ENCODE assay signal across 15 mouse cellular contexts in the genomic region with DNA sequence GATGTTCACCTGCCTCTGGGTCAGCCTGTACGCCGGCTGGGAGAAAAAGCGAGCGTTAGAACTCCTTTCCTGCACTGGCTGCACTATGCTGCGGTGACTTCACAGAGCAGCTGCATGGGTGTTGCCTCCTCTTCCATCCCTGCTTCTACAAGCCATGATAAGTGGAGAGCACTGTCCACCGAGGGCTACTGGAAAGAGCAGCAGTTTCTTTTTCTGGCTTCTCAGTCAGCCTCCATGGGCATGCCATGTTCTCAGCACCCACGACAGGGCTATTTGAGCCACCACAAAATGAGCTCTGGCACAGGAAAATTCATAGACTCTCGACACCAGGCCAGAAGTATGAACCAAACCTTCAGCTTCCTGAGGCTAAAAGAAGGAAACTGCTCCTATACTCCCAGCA. TPM values are rescaled to one million over a fixed set of nuclear protein-coding genes. Genes with fewer than 3 reads are reported as not detected.
"Had no signal": no experiment of that assay in that cellular context is flagged by ENCODE, and none has a peak within 500 bp of the region (broad histone marks: within the 10 kb centered on the region; RNA-seq: fewer than 3 reads in every experiment).

No protein-coding gene starts in this region.

- H3K27ac ChIP-seq: macrophage; midbrain, embryonic 13.5 days; midbrain, embryonic 15.5 days; neural tube, embryonic 12.5 days; stomach, embryonic 15.5 days; stomach, postnatal 0 days had no signal

- DNase-seq: lung, adult 18-20 months; lung, embryonic 14.5 days; lung, postnatal 10 days; thymus, adult 2 months; thymus, postnatal 25 days; thymus, postnatal 4 days had no signal

- H3K4me3 ChIP-seq: megakaryocyte, embryonic 14.5 days; midbrain, embryonic 13.5 days; midbrain, embryonic 15.5 days; neural tube, embryonic 12.5 days; stomach, embryonic 15.5 days had no signal

RNA-seq across cellular contexts. Expression of a gene that starts 54.3 kb away (rescaled TPM):
- total RNA-seq: megakaryocyte progenitor cell, adult 5-6 weeks; midbrain, postnatal 0 days had no signal
